Mouse (Mus musculus) cerebellum, adult 9-10 months (tissue): Measurements from ENCODE around the gene Plekha6.
A peak's percentile ranks its signal among the peaks of the same experiment; 100 is the strongest.

ENCODE experiments used
- DNase-seq: peaks from one replicate; pipeline ENCODE4 v3.0.0; 2022

Plekha6 gene

DNA sequence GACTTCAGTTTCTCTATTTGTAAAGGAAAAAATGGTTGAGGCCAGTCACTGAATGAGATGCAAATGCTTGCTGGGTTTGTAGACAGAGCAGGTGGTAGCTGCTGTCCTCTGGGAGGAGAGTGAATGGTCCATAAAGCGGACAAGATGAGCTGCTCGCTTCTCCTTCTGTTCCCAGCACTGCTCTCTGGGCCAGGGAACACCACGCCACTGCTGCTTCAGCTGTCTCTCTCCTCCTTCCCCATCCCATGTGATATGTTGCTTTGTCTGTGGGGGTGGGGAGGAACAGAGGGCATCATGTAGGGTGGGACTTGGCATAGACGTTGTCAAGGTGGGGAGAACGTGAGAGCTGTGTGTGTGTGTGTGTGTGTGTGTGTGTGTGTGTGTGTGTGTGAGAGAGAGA is 53.0 kb downstream of the Plekha6 start:
- DNase-seq, result no peak

DNA sequence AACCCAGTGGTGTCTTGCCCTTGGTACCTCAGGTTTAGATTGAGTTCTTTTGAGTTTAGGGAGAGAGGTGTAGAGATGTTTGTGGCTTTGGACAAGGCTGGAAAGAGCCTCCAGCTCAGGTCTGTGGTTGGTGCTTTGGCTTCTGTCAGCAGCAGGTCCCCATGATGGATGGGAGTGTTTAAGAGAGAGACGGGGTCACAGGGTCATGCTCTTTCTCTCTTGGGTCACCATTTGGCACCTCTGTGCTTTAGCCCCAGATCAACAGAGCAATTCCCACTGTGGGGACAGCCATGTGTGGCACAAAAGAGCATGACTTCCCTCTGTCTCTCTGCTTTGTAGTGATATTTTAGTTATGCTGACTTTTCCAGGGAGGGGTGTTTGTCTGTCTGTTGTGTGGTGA is 55.1 kb downstream of the Plekha6 start:
- no peak for DNase-seq

DNA sequence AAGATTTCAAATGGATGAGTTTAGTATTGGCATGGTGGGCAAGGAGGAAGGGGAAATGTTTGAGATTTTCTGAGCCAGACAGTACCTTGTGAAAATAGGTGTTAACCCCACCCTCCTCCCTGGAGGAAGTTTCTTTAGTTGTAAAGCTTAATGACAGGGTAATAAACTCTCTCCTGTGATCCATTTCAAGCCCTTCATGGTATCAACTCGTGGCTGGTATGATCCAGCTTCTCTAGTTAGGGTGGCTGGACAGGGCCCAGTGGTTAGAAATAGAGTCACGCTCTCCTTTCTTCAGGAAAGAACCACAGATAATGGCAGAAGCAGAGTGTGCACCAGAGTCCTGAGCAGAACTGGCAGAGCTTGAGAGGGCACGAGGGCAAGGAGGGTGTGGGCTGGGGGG is 57.4 kb downstream of the Plekha6 start:
- DNase-seq, result no peak

DNA sequence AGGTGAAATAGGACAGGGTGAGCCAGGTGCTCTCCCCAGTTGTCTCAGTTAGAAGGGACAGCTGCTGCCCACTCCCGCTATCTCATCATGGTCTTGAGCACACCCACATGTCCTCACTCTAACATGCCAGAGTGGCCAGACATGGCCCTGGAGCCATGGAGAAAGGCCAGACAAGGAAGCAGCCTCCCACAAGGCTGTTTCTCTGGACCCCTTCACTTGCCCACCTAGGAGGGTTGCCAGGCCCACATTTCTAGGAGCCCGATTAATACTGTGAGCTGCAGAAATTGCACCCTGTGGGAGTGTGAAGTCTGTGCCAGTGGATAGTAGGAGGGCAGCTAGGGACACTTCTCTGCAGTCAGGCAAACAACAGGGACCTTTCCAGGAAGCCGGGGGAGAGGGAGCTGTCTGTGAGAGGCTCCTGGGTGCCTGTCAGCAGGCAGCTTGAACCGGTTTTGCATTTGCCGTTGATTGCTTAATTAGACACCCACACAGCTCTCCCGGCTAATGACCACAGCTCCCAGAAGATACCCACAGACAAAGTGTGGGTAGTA is 58.5 kb downstream of the Plekha6 start:
- DNase-seq, result no peak

DNA sequence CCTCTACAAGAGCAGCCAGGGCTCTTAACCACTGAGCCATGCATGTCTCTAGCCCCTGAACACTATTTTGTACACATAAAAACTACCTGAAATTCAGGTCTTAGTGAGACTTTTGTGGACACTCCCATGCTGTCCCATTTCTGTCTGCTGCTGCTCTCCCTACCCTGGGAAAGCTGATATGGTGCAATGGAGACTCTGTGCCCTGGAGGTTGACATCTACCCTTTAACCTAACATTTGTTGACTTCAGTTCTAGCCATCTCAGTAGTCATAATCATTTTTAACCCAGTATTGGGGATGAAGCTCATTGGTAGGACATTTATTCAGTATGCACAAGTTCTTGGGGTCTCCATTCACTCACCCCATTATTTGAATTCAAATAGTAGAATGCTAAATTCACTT is 60.7 kb downstream of the Plekha6 start:
- DNase-seq, result no peak

DNA sequence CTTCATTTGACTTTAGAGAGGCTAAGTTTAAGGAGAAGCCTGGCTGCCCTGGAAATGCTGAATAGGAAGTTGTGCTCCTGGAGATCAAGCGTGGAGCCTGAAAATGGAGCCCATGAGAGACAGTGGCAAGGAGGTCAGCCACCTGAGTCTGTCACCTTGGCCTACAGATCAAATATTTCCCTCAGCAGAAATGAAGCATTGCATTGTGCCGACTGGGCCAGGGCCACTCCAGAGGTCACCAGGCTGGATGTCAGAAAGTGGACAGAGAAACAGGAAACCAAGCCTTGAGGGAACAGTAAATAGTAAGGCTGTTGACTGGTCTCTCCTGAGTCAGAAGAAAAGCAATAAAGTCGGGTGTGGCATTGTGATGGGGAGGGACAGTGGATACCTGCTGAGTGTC is 61.1 kb downstream of the Plekha6 start:
- DNase-seq, result no peak

DNA sequence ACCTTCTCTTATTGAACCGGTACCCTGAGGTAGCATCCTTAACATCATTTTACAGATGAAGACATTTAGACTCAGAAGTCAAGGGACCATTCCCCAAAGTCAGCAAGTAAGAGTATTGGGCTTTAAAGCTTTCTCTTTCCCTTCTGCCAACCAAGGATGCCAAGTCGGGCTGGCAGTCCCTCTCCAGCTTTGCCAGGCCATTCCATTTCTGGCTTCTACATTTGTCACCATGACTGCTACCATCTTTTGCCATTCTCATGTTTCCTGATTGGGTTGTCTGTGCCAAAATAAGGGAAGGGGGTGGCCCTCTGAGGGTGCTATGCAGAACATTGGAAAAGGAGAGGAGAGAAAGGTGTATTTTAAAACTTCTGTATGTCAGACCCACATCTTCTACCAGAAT is 61.6 kb downstream of the Plekha6 start:
- no peak for DNase-seq

DNA sequence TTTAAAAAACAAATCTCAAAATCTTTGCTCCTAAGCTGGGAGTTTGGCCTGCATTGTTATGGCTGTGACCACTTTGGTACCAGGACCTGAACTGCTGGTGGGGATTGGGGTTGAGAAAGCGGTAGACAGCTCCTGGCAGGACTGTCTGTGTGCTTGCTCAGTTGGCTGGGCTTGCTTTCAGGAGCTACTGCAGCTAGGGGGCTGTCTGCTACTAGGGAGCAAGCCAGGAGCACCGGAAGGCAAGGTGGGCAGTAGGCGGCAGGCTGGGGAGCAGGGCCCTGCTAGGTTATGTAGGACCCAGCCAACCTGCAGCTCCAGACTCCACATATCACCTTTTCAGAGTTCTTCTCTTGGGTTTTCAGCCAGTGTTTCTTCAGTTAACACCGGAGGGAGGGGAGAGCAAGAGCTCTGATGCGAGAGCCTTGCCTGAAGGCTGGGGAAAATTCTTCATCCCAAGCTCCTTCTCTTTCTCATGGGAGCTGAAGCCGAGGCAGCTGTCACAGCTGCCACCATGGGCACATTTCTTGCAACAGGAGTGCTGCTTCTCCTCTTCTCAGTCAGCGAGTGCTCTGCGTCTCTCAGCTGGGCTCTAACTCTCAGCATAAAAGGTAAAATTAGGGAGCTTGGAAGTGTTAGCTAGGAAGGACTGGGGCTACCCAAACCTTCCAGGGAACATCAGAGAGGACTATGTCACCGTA is 62.1 kb downstream of the Plekha6 start:
- DNase-seq, result no peak

DNA sequence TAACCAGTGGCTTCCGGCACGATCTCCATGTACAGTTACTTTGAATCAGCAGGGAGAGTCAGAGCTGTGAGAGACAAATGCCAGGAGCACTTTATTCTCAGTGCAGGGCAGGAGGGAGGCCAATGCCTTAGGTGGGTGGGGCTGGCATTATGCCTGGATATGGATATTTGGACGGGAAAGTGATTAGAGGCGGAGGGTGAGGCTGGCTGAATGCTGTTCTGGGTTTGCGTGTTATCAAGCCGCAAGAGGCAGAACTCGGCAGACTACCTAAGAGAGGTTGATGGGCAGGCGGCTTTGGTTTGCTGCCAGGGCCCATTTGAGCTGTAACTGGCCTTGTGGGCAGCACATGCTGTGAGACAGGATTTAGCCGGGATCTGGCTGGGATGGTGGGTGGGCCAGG is 62.9 kb downstream of the Plekha6 start:
- DNase-seq, result peak; percentile 52

DNA sequence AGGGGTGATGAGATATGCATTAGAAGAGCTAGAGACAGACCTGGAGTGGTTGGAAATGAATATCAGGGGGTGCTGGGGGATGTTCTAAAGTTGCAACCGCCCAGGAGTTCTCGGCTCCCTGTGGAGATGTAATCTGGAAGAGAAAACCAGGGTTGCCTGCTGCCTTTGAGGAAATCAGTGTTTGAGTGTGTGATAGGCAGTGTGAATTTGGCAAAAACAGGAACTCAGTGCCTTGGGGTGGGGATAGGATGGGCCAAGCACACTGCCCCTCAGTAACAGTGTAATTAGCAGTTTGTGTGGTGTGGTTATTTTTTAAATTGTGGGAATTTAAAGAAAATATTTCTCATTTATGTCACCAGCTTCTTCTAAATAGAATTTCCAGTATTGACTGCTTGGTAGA is 63.4 kb downstream of the Plekha6 start:
- no peak for DNase-seq

DNA sequence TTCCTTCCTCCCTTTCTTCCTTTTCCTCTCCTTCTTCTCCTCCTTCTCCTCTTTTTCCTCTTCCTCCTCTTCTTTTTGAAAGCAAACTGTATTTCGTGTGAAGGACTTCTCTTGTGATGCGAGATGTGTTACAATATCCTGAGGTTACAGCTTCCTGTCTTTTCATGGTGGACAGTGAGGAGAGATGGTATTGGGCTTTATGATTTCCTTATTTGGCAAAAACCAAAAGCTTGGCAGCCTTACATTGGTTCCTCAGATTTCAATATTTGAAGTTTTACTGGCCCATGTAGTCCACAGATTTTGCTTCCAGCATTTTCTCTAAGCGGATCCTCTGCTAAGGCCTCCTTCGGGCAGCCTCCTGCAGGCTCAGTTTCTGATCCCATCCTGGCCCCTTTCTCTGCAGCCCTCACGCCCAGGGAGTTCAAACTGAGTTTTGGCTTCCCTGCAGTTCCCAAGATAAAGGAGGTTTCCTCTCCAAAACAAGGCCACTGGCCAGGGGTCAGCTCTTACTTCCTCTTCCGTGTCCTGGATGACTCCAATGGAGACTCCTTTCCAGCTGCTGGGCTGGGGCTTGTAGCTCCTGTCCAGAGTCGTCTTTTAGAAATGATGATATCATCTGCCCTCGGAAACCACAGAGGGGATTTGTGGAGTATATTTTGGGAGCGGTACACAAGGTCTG is 64.9 kb downstream of the Plekha6 start:
- no peak for DNase-seq

DNA sequence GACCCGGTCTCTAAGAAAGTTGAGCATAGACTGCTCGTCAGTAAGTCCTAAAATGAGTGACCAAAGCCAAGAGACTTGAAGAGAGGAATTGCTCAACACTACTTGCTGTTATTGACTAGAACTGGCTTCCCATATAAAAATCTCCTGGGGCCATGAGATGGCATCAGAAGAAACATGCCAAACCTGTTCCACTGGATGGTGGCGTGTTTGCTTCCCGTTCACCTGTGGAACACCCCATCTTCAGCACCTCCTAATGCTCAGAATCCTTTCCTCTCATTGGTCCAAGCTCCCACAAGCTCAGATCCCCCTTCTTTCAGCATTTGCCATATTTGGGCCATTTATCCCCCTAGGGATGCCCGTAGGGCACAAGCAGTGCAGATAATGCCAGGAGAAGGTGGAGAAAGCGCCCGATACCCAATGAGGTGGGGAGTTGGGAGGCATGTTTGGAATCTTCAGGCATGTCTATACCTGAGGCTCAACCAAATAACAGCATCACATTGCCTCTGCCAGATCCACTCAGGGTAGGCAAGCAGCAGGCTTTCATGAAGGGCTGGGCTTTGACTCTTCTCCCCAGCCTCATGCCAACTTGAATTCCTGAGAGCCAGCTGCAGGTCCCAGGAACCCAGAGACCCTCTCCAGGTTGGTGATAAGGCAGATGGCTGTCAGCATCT is 67.6 kb downstream of the Plekha6 start:
- no peak for DNase-seq

DNA sequence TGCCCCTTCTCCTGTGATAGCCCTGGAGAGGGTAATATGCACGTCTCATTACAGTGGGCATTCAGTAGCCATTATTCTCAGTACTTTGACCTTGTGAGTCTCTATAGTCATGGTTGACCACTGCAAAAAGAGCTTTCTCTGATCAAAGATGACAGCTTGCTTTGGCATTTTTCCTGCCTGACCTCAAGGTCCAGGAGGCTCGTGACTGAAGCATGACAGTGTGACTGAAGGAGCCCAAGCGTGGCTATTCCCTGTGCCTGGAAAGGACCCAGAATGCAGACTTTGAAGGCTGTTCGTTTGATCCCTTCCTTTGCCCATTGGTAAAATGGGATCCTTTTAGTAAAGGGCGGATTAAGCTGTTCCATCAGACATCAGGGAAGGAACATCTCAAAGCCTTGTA is 71.9 kb downstream of the Plekha6 start:
- no peak for DNase-seq

DNA sequence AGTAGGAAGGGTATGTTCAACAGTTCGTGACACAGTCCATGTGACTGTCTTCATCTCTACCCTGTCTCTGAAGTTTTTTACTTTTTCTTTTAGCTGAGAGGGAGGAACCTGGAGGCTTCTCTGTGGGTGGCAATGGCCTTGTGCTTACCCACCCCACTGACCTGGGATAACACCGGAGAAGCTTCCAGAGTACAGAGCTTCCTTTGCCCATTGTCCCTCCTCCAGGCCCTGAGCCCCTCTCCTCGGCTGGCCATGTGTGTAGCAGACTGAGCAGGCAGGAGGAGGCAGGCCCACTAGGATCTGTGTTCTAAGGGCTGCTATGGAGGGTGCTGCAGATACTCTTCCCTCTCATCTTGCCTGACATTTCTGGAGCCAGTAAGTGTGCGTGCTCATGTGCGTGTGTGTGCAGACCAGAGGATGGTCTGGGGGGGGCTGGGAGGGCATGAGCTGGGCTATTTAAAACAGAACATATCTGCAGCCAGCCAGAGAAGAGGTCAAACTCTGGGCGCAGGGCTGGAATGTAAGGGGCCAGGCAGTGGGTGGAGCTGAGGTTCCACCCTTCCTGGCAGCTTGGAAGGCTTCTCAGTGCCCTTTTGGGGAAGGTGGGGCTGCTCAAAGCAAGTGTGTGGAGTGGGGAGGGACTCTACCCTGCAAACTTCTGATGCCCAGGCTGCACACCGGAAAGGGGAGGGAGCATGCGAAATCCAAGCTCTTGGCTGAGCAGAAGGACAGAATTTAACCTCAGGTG is 72.9 kb downstream of the Plekha6 start:
- no peak for DNase-seq

DNA sequence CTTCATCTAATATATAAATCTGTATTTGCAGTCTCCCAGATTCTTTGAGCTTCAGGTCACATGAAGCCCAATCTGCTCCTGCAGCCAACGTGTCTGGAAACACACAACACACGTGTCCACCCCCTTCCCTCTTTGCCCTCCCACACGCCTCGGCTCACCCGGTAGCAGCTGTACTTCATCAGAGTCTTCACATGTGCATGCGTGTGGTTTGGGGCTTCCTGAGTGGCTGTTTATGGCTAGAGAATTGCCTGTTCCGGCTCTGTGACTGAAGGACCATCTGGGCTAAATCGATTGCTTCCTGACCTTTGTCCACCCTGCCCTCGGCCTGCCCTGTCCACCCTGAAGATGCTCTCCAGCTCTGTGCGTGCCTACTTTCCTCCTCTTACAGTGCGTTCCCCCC is 73.7 kb downstream of the Plekha6 start:
- DNase-seq, result no peak

DNA sequence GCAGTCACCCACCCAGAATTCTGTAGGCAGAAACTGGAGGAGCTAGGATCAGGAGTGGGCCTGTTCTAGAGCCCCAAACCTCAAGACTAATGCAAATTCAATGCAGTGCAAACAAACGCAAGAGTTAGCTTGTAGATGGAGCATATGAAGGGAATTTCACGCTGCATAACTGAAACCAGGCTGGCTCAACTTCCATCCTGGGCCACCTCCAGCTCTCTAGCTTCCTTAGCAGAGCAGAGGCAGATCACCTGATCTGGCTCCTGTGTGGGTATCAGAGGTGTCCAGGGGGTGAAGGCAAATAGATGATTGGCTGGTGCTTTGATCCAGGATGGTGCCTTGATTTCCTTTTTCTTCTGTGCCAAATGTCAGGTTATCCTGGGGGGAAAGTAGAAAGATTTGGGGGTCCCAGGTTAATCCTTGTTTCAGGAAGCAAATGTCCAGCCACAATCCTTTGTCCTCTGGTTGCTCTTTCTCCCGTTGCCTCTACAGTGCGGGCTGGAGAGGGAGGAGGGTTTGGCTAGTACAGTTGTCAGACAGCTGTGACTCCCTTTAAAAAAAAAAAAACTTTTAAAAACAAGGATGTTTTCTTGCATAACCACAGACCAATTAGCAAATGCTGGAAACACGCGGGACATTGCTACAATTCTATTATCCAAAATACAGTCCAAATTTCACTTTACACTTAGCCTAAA is 75.3 kb downstream of the Plekha6 start:
- no peak for DNase-seq

DNA sequence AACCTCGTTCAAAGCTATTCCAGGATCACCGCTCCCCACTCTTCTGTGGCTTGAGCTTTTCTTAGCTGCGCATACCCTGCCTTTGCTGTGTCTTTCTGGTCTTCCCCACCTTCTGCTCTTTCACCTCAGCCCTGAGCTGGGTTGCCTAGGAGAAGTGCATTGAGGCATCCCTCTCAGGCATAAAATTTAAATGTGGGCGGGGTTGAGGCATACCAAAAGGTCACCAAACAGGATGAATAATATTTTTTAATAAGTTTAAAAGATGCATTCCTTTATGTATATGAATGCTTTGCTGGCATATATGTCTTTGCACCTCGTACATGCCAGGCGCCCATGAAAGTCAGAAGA is 75.8 kb downstream of the Plekha6 start:
- DNase-seq, result no peak

DNA sequence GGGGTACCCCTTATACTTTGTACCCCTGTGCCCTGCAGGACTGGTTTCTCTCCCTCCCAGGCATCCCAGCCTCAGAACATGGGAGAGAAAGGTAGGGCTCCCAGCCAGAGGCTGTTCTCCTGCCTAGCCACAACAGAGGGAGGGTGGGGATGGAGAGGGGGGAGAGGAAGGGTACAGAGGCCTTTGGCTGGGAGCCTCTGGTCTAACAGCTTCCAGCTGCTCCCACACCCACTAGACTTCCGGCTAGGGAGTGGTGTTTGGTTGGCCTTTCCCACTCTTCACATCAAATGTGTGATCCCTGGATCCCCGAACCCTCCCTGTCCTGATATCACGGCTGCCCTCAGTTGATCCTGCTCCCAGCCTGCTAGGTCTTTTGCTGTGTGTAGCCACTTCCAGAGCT is 76.9 kb downstream of the Plekha6 start:
- DNase-seq, result no peak

DNA sequence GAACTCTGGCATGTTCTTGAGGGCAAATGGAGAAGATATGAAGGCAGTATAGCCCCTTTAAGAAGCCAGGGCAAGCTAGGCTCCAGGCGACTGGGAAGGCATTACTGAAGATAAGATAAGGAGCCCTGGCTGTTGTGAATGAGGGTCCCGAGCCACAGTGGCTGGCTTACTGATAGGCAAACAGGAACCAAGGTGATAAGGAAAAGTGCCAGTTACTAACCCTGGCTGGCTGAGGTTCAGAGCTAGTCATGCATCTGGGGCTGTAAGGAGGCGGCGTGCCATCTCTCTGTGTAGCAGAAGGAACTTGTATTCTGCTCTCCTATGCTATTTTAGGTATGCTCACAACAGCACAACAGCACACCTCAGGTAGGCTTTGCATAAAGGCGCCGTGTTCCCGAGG is 80.7 kb downstream of the Plekha6 start:
- no peak for DNase-seq

DNA sequence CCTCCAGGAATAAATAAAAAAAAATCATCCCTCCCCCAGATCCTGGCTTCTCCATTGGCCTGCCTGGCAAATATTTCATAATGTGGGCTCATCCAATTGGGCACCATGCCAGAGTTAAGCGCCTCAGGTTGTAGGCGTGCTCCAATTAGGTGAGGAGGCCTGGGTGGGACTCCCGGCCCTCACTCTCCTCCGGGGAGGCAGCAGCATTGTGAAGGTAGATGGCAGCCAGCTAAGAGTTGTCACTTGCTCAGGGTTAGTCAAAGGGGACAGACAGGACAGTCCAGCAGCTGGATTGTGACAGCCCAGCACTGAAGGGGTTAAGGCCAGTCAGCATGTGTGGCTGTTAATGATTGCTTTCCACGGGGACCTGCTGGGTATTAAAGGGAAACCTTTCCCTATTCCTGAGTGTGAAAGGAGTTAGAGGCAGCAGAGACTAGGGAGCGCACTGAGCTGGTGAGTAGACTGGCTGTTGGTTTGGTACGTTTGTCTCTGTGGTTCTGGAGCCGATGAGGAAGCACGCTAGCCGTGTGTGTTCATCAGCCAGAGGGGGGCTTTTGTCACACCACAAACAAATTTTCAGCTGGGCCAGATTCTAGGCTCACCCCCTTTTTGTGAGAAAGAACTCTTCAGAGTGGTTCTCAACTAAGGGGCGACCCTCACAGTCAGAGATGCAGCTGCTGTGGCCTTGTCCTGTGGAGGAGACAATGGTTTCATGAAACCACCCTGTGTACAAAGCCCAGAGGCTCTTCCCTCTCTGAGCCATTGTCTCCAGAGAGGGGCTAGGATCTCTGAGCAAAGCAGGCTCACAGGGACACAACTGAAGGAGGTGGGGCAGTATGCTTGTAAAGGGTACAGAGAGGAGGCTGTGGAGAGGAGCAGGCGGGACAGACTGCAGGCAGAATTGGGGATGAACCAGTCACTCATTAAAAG is 81.9 kb downstream of the Plekha6 start:
- no peak for DNase-seq

DNA sequence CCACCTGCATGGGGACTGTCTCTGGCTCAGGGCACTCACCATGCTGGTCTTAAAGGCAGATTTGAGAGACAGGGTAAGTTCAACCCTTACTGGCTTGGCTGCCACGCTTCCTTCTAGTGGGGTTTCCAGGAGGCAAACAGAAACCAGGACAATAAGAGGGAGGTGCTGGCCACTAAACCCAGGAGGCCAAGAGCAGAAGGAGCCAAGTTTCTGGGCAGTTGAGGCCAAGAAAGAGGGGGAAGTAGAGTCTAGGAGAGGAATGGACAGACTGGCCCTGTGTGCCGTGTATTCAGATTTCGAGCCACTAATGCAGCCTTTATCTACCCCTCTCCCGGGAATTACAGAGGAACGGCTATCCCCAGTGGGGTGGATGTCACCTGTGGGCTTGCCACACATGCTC is 83.2 kb downstream of the Plekha6 start:
- no peak for DNase-seq

DNA sequence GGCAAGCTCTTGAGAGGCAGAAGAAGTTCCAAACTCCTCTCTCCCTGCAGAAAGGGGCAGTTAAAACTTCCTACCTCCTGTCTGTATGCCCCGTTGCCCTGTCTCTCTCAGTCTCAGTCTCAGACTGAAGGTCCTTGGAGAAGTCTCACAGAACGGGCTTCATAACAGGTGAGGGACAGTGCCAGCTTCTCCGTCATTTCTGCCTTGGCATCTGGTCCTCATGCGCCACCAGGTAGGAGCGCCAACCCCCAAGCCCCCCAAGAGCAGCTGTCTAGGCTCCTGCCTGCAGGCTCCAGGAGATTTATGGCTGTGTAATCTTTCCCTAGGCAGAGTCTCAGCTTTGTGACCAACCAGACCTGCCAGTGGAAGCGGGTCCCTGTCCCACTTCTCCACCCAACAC is 86.8 kb downstream of the Plekha6 start:
- no peak for DNase-seq
